Mouse (Mus musculus) sigmoid colon, adult 10 weeks (tissue): ENCODE data around the gene She. TPM values are rescaled to one million over a fixed set of nuclear protein-coding genes. Genes with fewer than 3 reads are reported as not detected.

Experiments
- polyA plus RNA-seq: library from polyadenylated mRNA; stranded (reverse); fragments of 350-450 nt; fragmentation: Illumina TruSeq; extraction: RNeasy Lipid Tissue Mini Kit (QIAGEN cat#74804); gene quantifications from one replicate; pipeline ENCODE4 v1.2.3, GENCODE M21; 2014; ENCODE audit warnings: low read depth, low replicate concordance

She gene
- polyA plus RNA-seq, result 3.7 TPM

DNA sequence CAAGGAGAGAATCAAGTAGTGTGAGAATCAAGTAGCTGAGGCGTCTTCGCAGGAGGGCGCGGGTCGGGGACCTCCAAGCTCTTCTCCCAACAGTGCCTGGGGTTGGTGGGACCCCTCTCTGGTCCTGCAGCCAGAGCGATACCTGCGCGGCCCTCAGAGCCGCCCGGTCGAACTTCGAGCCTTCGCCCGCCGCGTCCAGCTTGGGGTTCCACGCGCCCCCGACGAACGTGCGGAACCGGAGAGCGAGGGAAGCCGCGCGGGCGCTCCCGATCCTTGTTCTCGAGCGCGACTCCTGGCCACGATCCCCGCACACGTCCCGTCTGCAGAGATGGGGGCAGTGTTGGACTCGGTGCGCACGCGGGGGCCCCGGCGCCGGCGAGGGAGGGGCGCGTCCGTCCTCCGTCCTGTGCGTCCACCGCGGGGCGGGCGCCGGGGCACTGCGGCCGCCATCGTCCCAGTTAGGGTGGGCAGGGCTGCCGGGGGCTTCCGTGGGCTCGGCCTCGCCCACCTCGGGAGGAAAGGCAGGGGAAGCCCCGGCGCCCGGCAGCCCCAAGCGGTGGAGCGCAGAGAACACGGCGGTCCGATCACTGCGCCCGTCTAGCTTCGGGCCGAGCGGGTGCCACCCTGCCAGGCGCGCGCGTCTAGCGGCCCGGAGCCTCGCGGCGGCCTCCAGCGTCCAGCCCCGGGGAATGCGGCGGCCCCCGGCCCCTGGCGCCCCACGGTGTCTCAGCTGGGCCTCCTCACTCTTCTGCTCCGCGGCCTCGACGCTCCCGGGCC is at the start of gene She:
Gene She, plus strand, starts transcription at position 556 of the 777 bp plus-strand sequence.

Other genes starting within 250 kb of the She start
- gene Adar, start 116.3 kb upstream of the She start, polyA plus RNA-seq, result 7.4 TPM
- gene Chrnb2, start 66.7 kb upstream of the She start, polyA plus RNA-seq, result 0.69 TPM
- 71.7 TPM for gene Ube2q1, start 57.8 kb upstream of the She start, polyA plus RNA-seq
- gene Il6ra, start 81.8 kb downstream of the She start, polyA plus RNA-seq, result 4.9 TPM
- gene Atp8b2, start 132.1 kb downstream of the She start, polyA plus RNA-seq, result 8.8 TPM
- 34.5 TPM for gene Hax1, start 167.4 kb downstream of the She start, polyA plus RNA-seq
- gene 4933434E20Rik, start 220.3 kb downstream of the She start, polyA plus RNA-seq, result 88.3 TPM
- 106 TPM for gene Ubap2l, start 221.3 kb downstream of the She start, polyA plus RNA-seq
- gene Tpm3, start 241.3 kb downstream of the She start, polyA plus RNA-seq, result 286 TPM